Mouse (Mus musculus): Measurements from ENCODE around the gene Rpl19.

Gene Rpl19

GRCm38 (mm10) chr11:98021565-98022252, 4.8 kb upstream of the Rpl19 start:
- no peak for DNase-seq (ENCODE audit: extremely low spot score, low read depth, low spot score)

GRCm38 (mm10) chr11:98022253-98022554, 4.3 kb upstream of the Rpl19 start:
- DNase-seq (ENCODE audit: extremely low spot score, low read depth, low spot score) = no peak

- no peak for DNase-seq (ENCODE audit: extremely low spot score, low read depth, low spot score)
These were observed 3.7 kb upstream of the Rpl19 start, which contains the start of gene Cacnb1 for GRCm38 (mm10) chr11:98022555-98023371. Gene Cacnb1, minus strand, starts transcription at chr11:98023034.

- no peak for DNase-seq (ENCODE audit: extremely low spot score, low read depth, low spot score)
These were observed 2.0 kb upstream of the Rpl19 start for GRCm38 (mm10) chr11:98024516-98024915.

GRCm38 (mm10) chr11:98026248-98026569, 301 bp upstream of the Rpl19 start:
- no peak for DNase-seq (ENCODE audit: extremely low spot score, low read depth, low spot score)

- DNase-seq (ENCODE audit: extremely low spot score, low read depth, low spot score) = no peak
These were observed 783 bp downstream of the Rpl19 start for GRCm38 (mm10) chr11:98027297-98027688.

- DNase-seq (ENCODE audit: extremely low spot score, low read depth, low spot score) = no peak
These were observed 1.3 kb downstream of the Rpl19 start for GRCm38 (mm10) chr11:98027785-98028184.

- no peak for DNase-seq (ENCODE audit: extremely low spot score, low read depth, low spot score)
These were observed 4.4 kb downstream of the Rpl19 start for GRCm38 (mm10) chr11:98030701-98031442.

- DNase-seq (ENCODE audit: extremely low spot score, low read depth, low spot score) = peak; percentile 81
These were observed 4.9 kb downstream of the Rpl19 start for GRCm38 (mm10) chr11:98031443-98031770.

- no peak for DNase-seq (ENCODE audit: extremely low spot score, low read depth, low spot score)
These were observed 7.6 kb downstream of the Rpl19 start for GRCm38 (mm10) chr11:98034061-98034460.

- no peak for DNase-seq (ENCODE audit: extremely low spot score, low read depth, low spot score)
These were observed 8.3 kb downstream of the Rpl19 start for GRCm38 (mm10) chr11:98034840-98035239.

GRCm38 (mm10) chr11:98035977-98036377, 9.5 kb downstream of the Rpl19 start:
- DNase-seq (ENCODE audit: extremely low spot score, low read depth, low spot score) = no peak

GRCm38 (mm10) chr11:98037871-98038270, 11.4 kb downstream of the Rpl19 start:
- DNase-seq (ENCODE audit: extremely low spot score, low read depth, low spot score) = no peak

GRCm38 (mm10) chr11:98040975-98041374, 14.5 kb downstream of the Rpl19 start:
- no peak for DNase-seq (ENCODE audit: extremely low spot score, low read depth, low spot score)

- DNase-seq (ENCODE audit: extremely low spot score, low read depth, low spot score) = no peak
These were observed 16.2 kb downstream of the Rpl19 start for GRCm38 (mm10) chr11:98042741-98043140.

- DNase-seq (ENCODE audit: extremely low spot score, low read depth, low spot score) = no peak
These were observed 17.6 kb downstream of the Rpl19 start for GRCm38 (mm10) chr11:98044074-98044473.

- no peak for DNase-seq (ENCODE audit: extremely low spot score, low read depth, low spot score)
These were observed 19.1 kb downstream of the Rpl19 start for GRCm38 (mm10) chr11:98045596-98045995.

- DNase-seq (ENCODE audit: extremely low spot score, low read depth, low spot score) = no peak
These were observed 20.0 kb downstream of the Rpl19 start for GRCm38 (mm10) chr11:98046466-98046865.

- DNase-seq (ENCODE audit: extremely low spot score, low read depth, low spot score) = no peak
These were observed 21.2 kb downstream of the Rpl19 start for GRCm38 (mm10) chr11:98047745-98048144.

- no peak for DNase-seq (ENCODE audit: extremely low spot score, low read depth, low spot score)
These were observed 23.4 kb downstream of the Rpl19 start for GRCm38 (mm10) chr11:98049672-98050519.

- DNase-seq (ENCODE audit: extremely low spot score, low read depth, low spot score) = no peak
These were observed 24.0 kb downstream of the Rpl19 start for GRCm38 (mm10) chr11:98050520-98050815.

Data from hindlimb bud, embryonic 11.5 days (tissue).